Mouse (Mus musculus) intestine, postnatal 0 days (tissue): Measurements from ENCODE around the gene Rad9b. TPM values are rescaled to one million over a fixed set of nuclear protein-coding genes. Genes with fewer than 3 reads are reported as not detected.

ENCODE experiments used
- ATAC-seq: fragments of 200-750 bp; cut with Nextera tagmentation; 2 replicates; pipeline ENCODE4 v1.8.0; 2017; ENCODE audit warnings: mild to moderate bottlenecking, moderate TSS enrichment, moderate library complexity
- H3K27ac ChIP-seq: fragments of 300-500 bp; sonication (generic); 2 replicates; pipeline ENCODE4 v1.5.1; 2014; ENCODE audit warnings: mild to moderate bottlenecking, low read depth, low read length, moderate library complexity
- H3K27me3 ChIP-seq: fragments of 300-500 bp; sonication (generic); replicated peaks from 2 replicates; pipeline ENCODE4 v1.6.1; 2014; ENCODE audit warnings: low read length, mixed read lengths; ENCODE audit not compliant: control insufficient read depth, insufficient read depth
- H3K36me3 ChIP-seq: fragments of 300-500 bp; sonication (generic); 2 replicates; pipeline ENCODE4 v1.6.1; 2014; ENCODE audit warnings: mild to moderate bottlenecking, moderate library complexity; ENCODE audit not compliant: control insufficient read depth, insufficient read depth
- H3K4me1 ChIP-seq: fragments of 300-500 bp; sonication (generic); replicated peaks from 2 replicates; pipeline ENCODE4 v1.6.1; 2014; ENCODE audit warnings: antibody characterized with exemption, low read length, mixed read lengths; ENCODE audit not compliant: control insufficient read depth, insufficient read depth
- H3K4me2 ChIP-seq: fragments of 300-500 bp; sonication (generic); replicated peaks from 2 replicates; pipeline ENCODE4 v1.6.1; 2014; ENCODE audit warnings: low read depth, mild to moderate bottlenecking, moderate library complexity
- H3K4me3 ChIP-seq: fragments of 300-500 bp; sonication (generic); 2 replicates; pipeline ENCODE4 v1.5.1; 2014; ENCODE audit warnings: low read depth, low read length
- H3K9ac ChIP-seq: fragments of 300-500 bp; sonication (generic); 2 replicates; pipeline ENCODE4 v1.6.1; 2014; ENCODE audit warnings: mild to moderate bottlenecking, low read depth, low read length
- H3K9me3 ChIP-seq: fragments of 300-500 bp; sonication (generic); 2 replicates; pipeline ENCODE4 v1.6.1; 2016; ENCODE audit warnings: mixed run types; ENCODE audit not compliant: control insufficient read depth
- CTCF ChIP-seq: sonication (generic); IDR thresholded peaks from 2 replicates; pipeline ENCODE4 v1.5.1; 2016; ENCODE audit warnings: low read depth, mild to moderate bottlenecking, control low read depth, antibody characterized with exemption, moderate library complexity
- WGBS: fragments of 180-500 bp; shearing (Covaris S2); extraction: QIAGEN DNeasy Blood & Tissue Kit; methylation state at CpG from one replicate; pipeline ENCODE4 v1.1.7; 2014; 5-methylcytosine and 5-hydroxymethylcytosine counted together
- polyA plus RNA-seq: library from polyadenylated mRNA; unstranded; fragments of >200 nt; fragmentation: Nextera tagmentation; extraction: Ambion mirVana; gene quantifications from 2 replicates; pipeline ENCODE4 v1.2.1, GENCODE M21; 2015

Rad9b gene
- polyA plus RNA-seq, 1 experiment from 2014 or later, result 4.6 TPM

DNA sequence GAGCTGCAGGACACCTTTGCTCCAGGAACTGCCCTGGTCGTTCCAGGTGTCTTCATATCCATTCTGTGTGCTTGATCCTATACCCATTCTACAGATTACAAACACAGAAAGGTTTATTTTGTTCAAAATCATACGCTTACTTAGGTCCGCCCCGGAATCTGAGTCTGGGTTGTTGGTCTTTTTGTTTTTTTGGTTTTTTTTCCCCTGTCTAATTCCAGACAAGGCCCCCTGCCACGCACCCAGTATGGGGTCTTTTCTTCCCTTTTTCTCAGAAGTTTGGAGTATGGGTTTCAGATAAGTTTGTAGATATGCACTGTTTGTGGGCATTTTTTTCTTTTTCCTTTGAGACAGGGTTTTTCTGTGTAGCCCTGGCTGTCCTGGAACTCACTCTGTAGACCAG, 18.8 kb upstream of the Rad9b start:
- no peak for TF ChIP-seq CTCF
- 7% methylated on average over 5 of the region's 5 CpGs for WGBS

DNA sequence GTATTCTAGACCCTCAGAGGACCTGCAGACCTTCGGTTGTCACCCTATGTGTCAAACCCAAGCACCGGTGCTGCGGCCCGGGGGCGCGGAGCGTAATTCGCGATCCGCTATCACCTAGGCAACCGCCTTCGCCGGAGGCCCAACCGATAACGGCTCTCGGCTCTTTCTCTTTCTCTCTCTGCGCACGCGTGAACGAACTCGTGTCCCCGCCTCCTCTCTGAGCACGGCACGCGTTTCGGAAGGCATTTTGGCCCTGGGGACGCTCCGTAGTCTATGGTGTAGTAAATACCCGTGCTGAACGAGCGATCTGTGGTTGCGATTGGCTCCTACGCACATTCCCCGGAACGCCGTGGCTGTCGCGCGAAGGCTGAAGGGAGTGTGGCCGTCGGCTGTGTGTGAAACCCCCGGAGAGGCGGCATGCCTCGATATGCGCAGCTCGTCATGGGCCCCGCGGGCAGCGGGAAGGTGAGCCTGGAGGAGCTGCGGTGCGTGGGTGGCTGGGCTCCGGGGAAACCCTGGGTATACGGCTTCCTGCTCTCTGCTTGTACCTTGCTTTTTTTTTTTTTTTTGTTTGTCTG, 18.2 kb upstream of the Rad9b start, which contains the start of gene Fam216a:
Fam216a (minus strand) TSS at position 173 of the 578 bp plus-strand sequence.
- no peak for TF ChIP-seq CTCF
- peak within 1 kb of the TSS; percentile 57 for H3K9ac ChIP-seq
- H3K27ac ChIP-seq, result peak within 1 kb of the TSS; percentile 85
- no peaks in the 10 kb centered on the region for H3K9me3 ChIP-seq
- H3K36me3 ChIP-seq, result peaks cover 13% of the 10 kb centered on the region; the same call in 1 of the 2 replicates
- ATAC-seq, result peak; percentile 93
- H3K27me3 ChIP-seq, result no peaks in the 10 kb centered on the region
- H3K4me1 ChIP-seq, result no peaks in the 10 kb centered on the region
- peak within 1 kb of the TSS; percentile 71 for H3K4me3 ChIP-seq
- H3K4me2 ChIP-seq, result peak within 1 kb of the TSS; percentile 90
- under 1% methylated on average over 53 of the region's 53 CpGs for WGBS

More for the DNA sequence above, 18.8 kb upstream of the Rad9b start:
- no peaks in the 10 kb centered on the region for H3K9me3 ChIP-seq
- H3K27ac ChIP-seq, result peak overlapping the region; percentile 85
- no peaks in the 10 kb centered on the region for H3K4me1 ChIP-seq
- H3K4me3 ChIP-seq, result peak overlapping the region; percentile 71
- peak overlapping the region; percentile 90 for H3K4me2 ChIP-seq
- ATAC-seq, result no peak
- H3K27me3 ChIP-seq, result no peaks in the 10 kb centered on the region
- peak overlapping the region; percentile 50; the same call in 1 of the 2 replicates for H3K9ac ChIP-seq
- peaks cover 7% of the 10 kb centered on the region; the same call in 1 of the 2 replicates for H3K36me3 ChIP-seq

DNA sequence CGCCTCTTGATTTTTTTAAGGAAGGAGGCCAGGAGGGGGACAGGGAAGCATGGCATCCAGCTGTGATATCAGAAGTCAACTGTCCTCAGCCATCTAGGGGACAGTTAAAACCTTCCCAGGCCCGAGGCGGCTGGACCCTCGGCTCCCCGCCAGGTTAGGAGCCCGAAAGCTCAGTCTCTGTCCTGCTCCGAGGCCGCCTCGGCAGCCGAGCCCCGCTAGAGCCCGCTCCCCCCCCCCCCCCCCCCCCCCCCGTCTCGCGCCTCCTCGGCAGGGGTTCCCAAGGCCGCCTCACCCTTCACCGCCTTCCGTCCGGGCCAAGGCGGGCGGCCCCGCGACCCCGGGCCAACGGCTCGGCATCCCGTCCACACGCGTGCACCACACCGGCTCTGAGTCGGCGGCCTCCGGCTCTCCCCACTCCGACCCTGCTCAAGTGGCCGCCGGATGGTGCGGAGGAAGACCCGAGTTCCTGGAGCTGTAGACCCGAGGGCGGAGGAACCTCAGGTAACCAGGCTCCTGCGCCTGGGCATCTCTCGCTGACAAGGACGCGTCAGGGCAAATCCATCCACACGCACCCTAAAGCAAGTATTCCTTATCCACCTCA, 17.7 kb upstream of the Rad9b start, which contains the start of gene Gpn3:
Gpn3 (plus strand) TSS at position 286 of the 601 bp plus-strand sequence.
- Histone ChIP-seq H3K9ac (peak within 1 kb of the TSS; percentile 57), H3K27me3 (no peaks in the 10 kb centered on the region), H3K4me2 (peak within 1 kb of the TSS; percentile 90), H3K36me3 (peaks cover 14% of the 10 kb centered on the region; the same call in 1 of the 2 replicates), H3K9me3 (no peaks in the 10 kb centered on the region), H3K4me1 (no peaks in the 10 kb centered on the region), H3K4me3 (peak within 1 kb of the TSS; percentile 71), H3K27ac (peak within 1 kb of the TSS; percentile 85)
- no peak for TF ChIP-seq CTCF
- ATAC-seq, result peak; percentile 62
- WGBS, result 2% methylated on average over 35 of the region's 46 CpGs

DNA sequence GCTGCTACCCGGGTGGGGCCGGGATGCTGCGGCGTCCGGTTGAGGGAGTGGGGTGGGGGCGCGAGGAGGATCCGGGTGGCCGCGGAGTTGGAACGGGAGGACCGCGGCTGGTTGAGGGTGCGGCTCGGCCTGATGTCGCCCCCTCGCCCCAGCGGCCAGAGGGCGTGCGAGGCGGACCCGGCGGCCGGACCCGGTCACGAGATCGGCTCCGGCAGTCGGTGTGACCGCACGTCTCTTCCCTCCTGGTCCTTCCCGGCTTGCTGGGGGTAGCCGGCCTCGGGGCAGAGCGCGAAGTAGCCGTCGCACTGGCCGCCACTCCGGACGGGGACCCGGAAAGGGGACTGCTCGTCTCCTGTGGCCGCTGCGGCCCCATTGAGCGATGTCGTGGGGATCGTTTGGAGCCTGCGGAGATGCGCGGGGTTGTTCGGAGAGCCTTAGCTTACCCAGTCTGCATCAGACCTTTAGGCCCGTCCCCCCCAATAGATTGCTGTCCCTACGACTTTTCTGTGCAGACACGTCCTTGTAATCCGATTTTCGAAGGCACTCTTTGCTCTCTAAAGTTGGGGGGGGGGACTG, 547 bp upstream of the Rad9b start:
- Histone ChIP-seq H3K27ac (peak overlapping the region; percentile 88), H3K4me1 (peaks cover 7% of the 10 kb centered on the region; the same call in 1 of the 2 replicates), H3K9ac (peak overlapping the region; percentile 76), H3K36me3 (no peaks in the 10 kb centered on the region; the same call in 1 of the 2 replicates), H3K9me3 (no peaks in the 10 kb centered on the region), H3K4me2 (peak overlapping the region; percentile 75), H3K27me3 (no peaks in the 10 kb centered on the region), H3K4me3 (peak overlapping the region; percentile 95)
- peak; percentile 78 for ATAC-seq
- peak; percentile 44; the same call in 1 of the 2 replicates for TF ChIP-seq CTCF
- WGBS, result under 1% methylated on average over 51 of the region's 57 CpGs

DNA sequence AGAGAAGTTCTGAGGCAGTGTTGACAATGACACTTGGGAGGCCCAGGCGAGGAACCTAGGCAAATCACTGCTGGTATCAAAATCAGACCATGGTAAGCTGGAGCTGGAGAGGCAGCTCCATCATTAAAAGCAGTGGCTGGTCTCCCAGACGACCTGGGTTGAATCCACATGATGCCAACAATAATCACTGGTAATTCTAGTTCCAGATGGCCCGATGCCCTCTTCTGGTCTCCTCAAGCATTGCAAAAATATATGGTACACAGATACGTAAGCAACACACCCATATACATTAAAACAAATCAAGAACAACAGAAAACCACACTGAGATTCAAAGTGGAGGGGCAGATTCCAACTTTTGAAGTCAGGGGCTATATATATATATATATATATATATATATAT, 8.3 kb downstream of the Rad9b start:
- no peaks in the 10 kb centered on the region for H3K36me3 ChIP-seq
- no peak overlapping the region for H3K9ac ChIP-seq
- WGBS, result 82% methylated on average over 4 of the region's 4 CpGs
- no peak overlapping the region for H3K4me3 ChIP-seq
- ATAC-seq, result no peak
- no peaks in the 10 kb centered on the region for H3K27me3 ChIP-seq
- H3K4me2 ChIP-seq, result no peak overlapping the region
- peak; percentile 27 for TF ChIP-seq CTCF
- no peaks in the 10 kb centered on the region for H3K4me1 ChIP-seq
- H3K27ac ChIP-seq, result no peak overlapping the region
- no peaks in the 10 kb centered on the region for H3K9me3 ChIP-seq

DNA sequence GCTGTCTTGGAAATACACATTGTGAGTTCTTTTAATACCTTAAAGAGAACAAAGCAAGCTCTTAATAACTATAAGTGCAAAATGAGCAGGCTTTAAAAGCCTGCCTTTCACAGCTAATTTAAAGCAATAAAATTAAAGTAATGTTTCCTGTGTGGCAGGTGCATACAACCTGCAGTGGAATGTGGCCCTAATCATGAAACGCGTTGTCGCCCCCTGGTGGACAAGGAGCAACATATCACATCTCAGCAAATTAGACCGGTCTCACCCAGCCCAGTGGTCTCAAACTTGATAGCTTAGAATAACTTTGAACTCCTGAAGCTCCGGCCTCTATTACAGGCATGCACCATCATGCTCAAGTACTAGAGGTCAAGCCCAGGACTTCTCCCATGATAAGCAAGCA, 9.8 kb downstream of the Rad9b start:
- Histone ChIP-seq H3K36me3 (no peaks in the 10 kb centered on the region), H3K4me3 (no peak overlapping the region), H3K9ac (no peak overlapping the region), H3K4me2 (0 out of 2 replicates have a peak overlapping the region, but pooled peaks have one; percentile 33), H3K4me1 (no peaks in the 10 kb centered on the region), H3K27me3 (no peaks in the 10 kb centered on the region), H3K9me3 (no peaks in the 10 kb centered on the region), H3K27ac (peak overlapping the region; percentile 68; the same call in 1 of the 2 replicates)
- peak; percentile 94 for TF ChIP-seq CTCF
- ATAC-seq, result peak; percentile 81
- WGBS, result 10% methylated on average over 5 of the region's 5 CpGs
